Mouse (Mus musculus): ENCODE data around the gene Tekt4. TPM values are rescaled to one million over a fixed set of nuclear protein-coding genes. Genes with fewer than 3 reads are reported as not detected.
A peak's percentile ranks its signal among the peaks of the same experiment; 100 is the strongest.

Tekt4 gene
- polyA plus RNA-seq, 1 experiment from 2014 or later, result 0.15 TPM

DNA sequence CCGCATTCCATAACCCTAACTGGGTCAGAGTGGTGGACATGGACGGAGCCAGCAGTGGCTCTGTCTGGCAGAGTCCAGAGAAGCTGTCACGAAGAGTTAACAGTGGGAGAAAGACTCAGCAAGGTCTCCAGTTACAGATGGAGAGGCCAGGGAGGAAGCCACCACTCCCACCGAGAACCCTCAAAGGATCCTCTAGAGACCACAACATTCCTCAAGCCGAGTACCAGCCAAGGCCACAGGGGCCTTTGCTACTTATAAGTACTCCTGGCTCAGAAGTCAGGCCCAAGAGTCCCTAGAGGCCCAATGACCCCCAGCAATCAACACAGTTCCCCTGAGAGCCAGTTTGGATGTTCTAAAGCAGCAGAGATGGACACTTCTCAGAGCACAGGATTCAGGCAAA is 25.2 kb upstream of the Tekt4 start:
- H3K4me2 ChIP-seq (ENCODE audit: low read depth, low read length), result no peak overlapping the region
- no peak overlapping the region for H3K4me3 ChIP-seq (ENCODE audit: low read depth, low read length)
- no peak for TF ChIP-seq CTCF (IDR thresholded peaks at IDR 0.05; ENCODE audit: low read depth)
- no peak for TF ChIP-seq EP300 (IDR thresholded peaks at IDR 0.05; ENCODE audit: low read depth)
- H3K27me3 ChIP-seq (ENCODE audit: insufficient read depth, low read length), result peaks cover 34% of the 10 kb centered on the region
- H3K4me1 ChIP-seq (ENCODE audit: insufficient read depth), result peaks cover 12% of the 10 kb centered on the region
- WGBS (ENCODE audit: insufficient replicate concordance), result 36% methylated on average over 5 of the region's 5 CpGs
- no peak overlapping the region for H3K9ac ChIP-seq (replicated peaks)
- DNase-seq (no peak), ATAC-seq (no peak)
- H3K9me3 ChIP-seq (ENCODE audit: low read length), result no peaks in the 10 kb centered on the region
- H3K27ac ChIP-seq (ENCODE audit: low read depth), result no peak overlapping the region
- H3K36me3 ChIP-seq (replicated peaks; ENCODE audit: insufficient read depth, low read length), result no peaks in the 10 kb centered on the region

DNA sequence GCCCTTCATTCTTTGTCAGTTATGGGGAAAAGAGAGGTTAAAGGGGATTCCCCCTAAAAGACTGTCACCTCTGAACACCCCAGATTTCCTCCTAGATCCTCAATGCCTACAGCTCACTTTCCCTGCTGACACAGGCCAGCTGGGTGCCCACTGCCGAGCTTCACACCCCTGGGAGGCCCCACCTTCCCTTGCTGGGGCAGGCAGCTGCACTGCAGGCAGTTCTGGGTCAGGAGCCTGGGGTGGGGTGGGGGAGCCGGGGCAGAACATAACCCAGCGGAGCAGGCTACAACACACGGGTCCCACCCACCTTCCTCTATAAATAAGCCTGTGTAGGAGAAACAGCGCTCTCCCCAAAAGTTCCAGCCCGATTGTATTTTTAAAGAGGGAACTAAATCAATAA is 24.5 kb upstream of the Tekt4 start:
- H3K36me3 ChIP-seq (replicated peaks; ENCODE audit: insufficient read depth, low read length), result no peaks in the 10 kb centered on the region
- H3K27ac ChIP-seq (ENCODE audit: low read depth), result no peak overlapping the region
- 41% methylated on average over 6 of the region's 6 CpGs for WGBS (ENCODE audit: insufficient replicate concordance)
- H3K4me3 ChIP-seq (ENCODE audit: low read depth, low read length), result no peak overlapping the region
- DNase-seq (no peak), ATAC-seq (no peak)
- no peak for TF ChIP-seq CTCF (IDR thresholded peaks at IDR 0.05; ENCODE audit: low read depth)
- TF ChIP-seq EP300 (IDR thresholded peaks at IDR 0.05; ENCODE audit: low read depth), result no peak
- no peaks in the 10 kb centered on the region for H3K9me3 ChIP-seq (ENCODE audit: low read length)
- peaks cover 40% of the 10 kb centered on the region for H3K27me3 ChIP-seq (ENCODE audit: insufficient read depth, low read length)
- no peak overlapping the region for H3K4me2 ChIP-seq (ENCODE audit: low read depth, low read length)
- no peak overlapping the region for H3K9ac ChIP-seq (replicated peaks)
- peaks cover 12% of the 10 kb centered on the region for H3K4me1 ChIP-seq (ENCODE audit: insufficient read depth)

DNA sequence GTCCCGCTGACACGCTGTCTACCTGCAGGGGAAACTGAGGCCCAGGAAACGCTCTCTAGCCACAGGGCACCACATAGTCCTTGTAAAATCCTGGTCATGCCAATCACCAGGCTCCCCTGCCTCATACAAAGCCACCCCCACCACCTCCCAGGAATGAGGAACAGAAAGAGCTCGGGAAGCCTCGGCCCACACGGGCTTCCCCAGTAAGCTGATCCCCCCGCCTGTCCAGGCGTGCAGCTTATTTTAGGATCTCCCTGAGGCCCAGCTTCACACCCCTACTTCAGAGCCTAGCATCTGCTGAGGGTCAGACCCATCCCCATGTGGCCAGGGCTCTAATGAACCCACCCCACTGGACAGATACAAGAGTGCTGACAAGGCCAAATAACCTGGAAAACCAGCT is 23.9 kb upstream of the Tekt4 start:
- Histone ChIP-seq H3K4me3 (ENCODE audit: low read depth, low read length) (no peak overlapping the region), H3K36me3 (replicated peaks; ENCODE audit: insufficient read depth, low read length) (no peaks in the 10 kb centered on the region), H3K4me2 (ENCODE audit: low read depth, low read length) (no peak overlapping the region), H3K27ac (ENCODE audit: low read depth) (no peak overlapping the region), H3K4me1 (ENCODE audit: insufficient read depth) (peaks cover 12% of the 10 kb centered on the region), H3K9ac (replicated peaks) (no peak overlapping the region), H3K9me3 (ENCODE audit: low read length) (no peaks in the 10 kb centered on the region), H3K27me3 (ENCODE audit: insufficient read depth, low read length) (peaks cover 44% of the 10 kb centered on the region)
- 49% methylated on average over 8 of the region's 8 CpGs for WGBS (ENCODE audit: insufficient replicate concordance)
- no peak for DNase-seq
- TF ChIP-seq CTCF (IDR thresholded peaks at IDR 0.05; ENCODE audit: low read depth), result no peak
- no peak for TF ChIP-seq EP300 (IDR thresholded peaks at IDR 0.05; ENCODE audit: low read depth)
- no peak for ATAC-seq

- H3K27ac ChIP-seq (ENCODE audit: low read depth), result no peak overlapping the region
- peak overlapping the region; percentile 80 for H3K4me2 ChIP-seq (ENCODE audit: low read depth, low read length)
- ATAC-seq (no peak), DNase-seq (peak; percentile 25)
- H3K9ac ChIP-seq (replicated peaks), result no peak overlapping the region; the same call in 1 of the 2 replicates
- peaks cover 44% of the 10 kb centered on the region for H3K27me3 ChIP-seq (ENCODE audit: insufficient read depth, low read length)
- H3K36me3 ChIP-seq (replicated peaks; ENCODE audit: insufficient read depth, low read length), result no peaks in the 10 kb centered on the region
- WGBS (ENCODE audit: insufficient replicate concordance), result 2% methylated on average over 52 of the region's 53 CpGs
- H3K9me3 ChIP-seq (ENCODE audit: low read length), result no peaks in the 10 kb centered on the region
- TF ChIP-seq CTCF (IDR thresholded peaks at IDR 0.05; ENCODE audit: low read depth) (no peak), EP300 (IDR thresholded peaks at IDR 0.05; ENCODE audit: low read depth) (no peak)
- H3K4me1 ChIP-seq (ENCODE audit: insufficient read depth), result peaks cover 12% of the 10 kb centered on the region
- H3K4me3 ChIP-seq (ENCODE audit: low read depth, low read length), result peak overlapping the region; percentile 50
Measured at GRCm38 (mm10) chr17:25432433-25433181, 21.8 kb upstream of the Tekt4 start.

DNA sequence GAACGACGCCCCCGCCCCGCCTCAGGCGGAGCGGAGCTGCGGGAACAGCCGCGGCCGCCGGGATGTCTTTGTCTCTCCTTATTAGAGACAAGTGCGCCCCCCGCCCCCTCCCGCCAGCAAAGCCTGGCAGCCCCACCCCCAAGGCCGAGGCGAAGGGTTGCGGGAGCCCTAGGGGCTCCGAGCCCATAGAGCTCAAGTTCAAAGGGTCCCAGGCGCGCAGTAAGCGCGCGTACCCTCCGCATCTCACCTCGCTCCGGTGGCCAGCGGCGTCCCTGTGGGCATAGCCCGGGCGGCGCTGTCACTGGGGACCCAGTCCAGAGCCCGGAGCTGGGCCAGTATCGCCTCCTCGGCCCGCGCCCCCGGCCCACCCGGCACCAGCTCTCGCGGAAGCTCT is 21.2 kb upstream of the Tekt4 start:
- no peak for TF ChIP-seq EP300 (IDR thresholded peaks at IDR 0.05; ENCODE audit: low read depth)
- no peak for TF ChIP-seq CTCF (IDR thresholded peaks at IDR 0.05; ENCODE audit: low read depth)
- Histone ChIP-seq H3K27ac (ENCODE audit: low read depth) (no peak overlapping the region), H3K27me3 (ENCODE audit: insufficient read depth, low read length) (peaks cover 44% of the 10 kb centered on the region), H3K9ac (replicated peaks) (peak overlapping the region; percentile 40; the same call in 1 of the 2 replicates), H3K36me3 (replicated peaks; ENCODE audit: insufficient read depth, low read length) (no peaks in the 10 kb centered on the region), H3K4me3 (ENCODE audit: low read depth, low read length) (peak overlapping the region; percentile 50), H3K4me1 (ENCODE audit: insufficient read depth) (peaks cover 12% of the 10 kb centered on the region), H3K9me3 (ENCODE audit: low read length) (no peaks in the 10 kb centered on the region), H3K4me2 (ENCODE audit: low read depth, low read length) (peak overlapping the region; percentile 80)
- DNase-seq (peak; percentile 24), ATAC-seq (peak; percentile 29; the same call in 1 of the 2 replicates)
- under 1% methylated on average over 36 of the region's 40 CpGs for WGBS (ENCODE audit: insufficient replicate concordance)

DNA sequence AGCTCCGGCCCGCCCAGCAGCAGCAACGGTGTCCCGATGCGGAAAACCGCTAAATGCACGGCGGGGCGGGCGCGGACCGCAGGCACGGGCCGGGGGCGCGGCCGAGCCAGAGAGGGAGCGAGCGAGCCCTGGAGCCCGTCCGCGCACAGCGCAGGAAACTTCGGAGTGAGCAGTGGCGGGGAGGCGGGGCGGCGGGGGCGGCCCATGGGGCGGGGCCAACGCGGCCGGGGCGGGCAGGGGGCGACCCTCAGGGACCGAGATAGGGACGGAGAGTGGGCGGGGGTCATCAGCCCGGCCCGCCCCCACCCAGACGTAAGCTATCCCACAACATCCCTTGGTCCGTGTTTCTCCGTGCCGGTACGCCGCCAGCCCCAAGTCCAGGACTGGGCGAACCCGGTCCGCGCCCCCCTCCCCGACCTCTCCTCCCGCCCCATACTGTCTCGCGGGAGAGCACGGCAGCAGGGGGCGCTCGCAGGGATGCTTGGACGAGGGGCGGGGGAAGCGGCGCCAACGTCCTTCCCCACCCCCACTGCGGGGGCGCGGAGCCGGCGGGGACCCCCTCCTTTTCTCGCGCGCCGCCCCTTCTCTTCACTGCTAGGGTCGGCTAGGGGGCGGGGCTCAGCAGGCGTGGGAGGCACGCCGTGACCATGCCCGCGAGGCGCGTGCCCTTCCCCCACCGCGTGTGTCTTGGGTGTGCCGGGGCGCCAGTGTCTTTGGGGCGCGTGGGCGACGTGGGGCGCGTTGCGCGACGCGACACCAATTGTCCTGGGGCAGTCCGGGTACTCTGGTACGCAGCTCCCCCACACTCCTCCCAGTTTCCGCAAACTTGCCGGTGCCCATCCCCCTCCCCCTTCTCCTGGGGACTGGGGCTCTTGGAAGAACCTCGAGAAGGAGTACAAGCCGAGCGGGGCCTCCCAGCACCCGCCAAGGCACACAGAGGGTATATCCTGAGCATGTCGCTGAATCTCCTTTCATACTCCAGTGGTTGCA is 20.5 kb upstream of the Tekt4 start, which contains the start of gene Cacna1h:
Gene Cacna1h, minus strand, starts transcription at position 167 of the 990 bp plus-strand sequence.
- WGBS (ENCODE audit: insufficient replicate concordance), result 4% methylated on average over 39 of the region's 103 CpGs
- Histone ChIP-seq H3K27me3 (ENCODE audit: insufficient read depth, low read length) (peaks cover 44% of the 10 kb centered on the region), H3K9ac (replicated peaks) (peak within 1 kb of the TSS; percentile 40), H3K36me3 (replicated peaks; ENCODE audit: insufficient read depth, low read length) (no peaks in the 10 kb centered on the region), H3K9me3 (ENCODE audit: low read length) (no peaks in the 10 kb centered on the region), H3K4me3 (ENCODE audit: low read depth, low read length) (peak within 1 kb of the TSS; percentile 50), H3K4me1 (ENCODE audit: insufficient read depth) (peaks cover 12% of the 10 kb centered on the region), H3K27ac (ENCODE audit: low read depth) (no peak within 1 kb of the TSS), H3K4me2 (ENCODE audit: low read depth, low read length) (peak within 1 kb of the TSS; percentile 80)
- ATAC-seq, result peak; percentile 70
- no peak for TF ChIP-seq EP300 (IDR thresholded peaks at IDR 0.05; ENCODE audit: low read depth)
- peak; percentile 40; the same call in 1 of the 2 replicates for TF ChIP-seq CTCF (IDR thresholded peaks at IDR 0.05; ENCODE audit: low read depth)
- DNase-seq, result peak; percentile 56

Measured in liver, postnatal 0 days (tissue).